Mouse (Mus musculus): Measurements from ENCODE around the gene Sorbs1. TPM values are rescaled to one million over a fixed set of nuclear protein-coding genes. Genes with fewer than 3 reads are reported as not detected.

The Sorbs1 gene
- polyA plus RNA-seq, 1 experiment = 111 TPM

- TF ChIP-seq POLR2A (IDR thresholded peaks at IDR 0.05; ENCODE audit: low read depth, low read length) (no peak), CTCF (IDR thresholded peaks at IDR 0.05; ENCODE audit: borderline replicate concordance, insufficient read depth, low read length) (no peak)
- Histone ChIP-seq H3K4me1 (ENCODE audit: control insufficient read depth, insufficient read depth, low read length) (no peaks in the 10 kb centered on the region), H3K27ac (ENCODE audit: insufficient read depth, low read length) (no peak overlapping the region), H3K4me3 (ENCODE audit: insufficient read depth, low read length) (no peak overlapping the region)
These were observed 164.3 kb downstream of the Sorbs1 start for GRCm38 (mm10) chr19:40349281-40349680.

DNA sequence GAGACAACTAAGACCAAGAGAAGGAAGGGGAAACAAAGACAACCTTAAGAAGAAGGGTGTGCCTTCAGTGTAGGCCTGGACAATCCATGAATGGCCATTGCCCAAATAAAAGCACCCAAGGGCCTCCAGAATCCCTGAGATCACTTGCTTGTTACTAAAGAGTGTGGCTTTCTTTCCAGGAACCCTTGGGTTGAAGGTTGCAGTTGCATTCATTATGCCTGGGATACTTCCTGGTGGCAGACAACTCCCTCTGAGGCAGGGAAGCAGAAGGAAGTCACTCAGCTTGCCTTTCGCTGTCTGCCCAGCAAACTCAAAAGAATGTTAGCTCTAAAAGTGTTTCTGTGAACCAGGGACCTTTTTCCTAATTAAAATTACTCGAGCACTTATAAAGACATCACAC lies 164.9 kb downstream of the Sorbs1 start:
- no peak for TF ChIP-seq POLR2A (IDR thresholded peaks at IDR 0.05; ENCODE audit: low read depth, low read length)
- no peak for TF ChIP-seq CTCF (IDR thresholded peaks at IDR 0.05; ENCODE audit: borderline replicate concordance, insufficient read depth, low read length)
- no peaks in the 10 kb centered on the region for H3K4me1 ChIP-seq (ENCODE audit: control insufficient read depth, insufficient read depth, low read length)
- no peak overlapping the region for H3K27ac ChIP-seq (ENCODE audit: insufficient read depth, low read length)
- no peak overlapping the region for H3K4me3 ChIP-seq (ENCODE audit: insufficient read depth, low read length)

DNA sequence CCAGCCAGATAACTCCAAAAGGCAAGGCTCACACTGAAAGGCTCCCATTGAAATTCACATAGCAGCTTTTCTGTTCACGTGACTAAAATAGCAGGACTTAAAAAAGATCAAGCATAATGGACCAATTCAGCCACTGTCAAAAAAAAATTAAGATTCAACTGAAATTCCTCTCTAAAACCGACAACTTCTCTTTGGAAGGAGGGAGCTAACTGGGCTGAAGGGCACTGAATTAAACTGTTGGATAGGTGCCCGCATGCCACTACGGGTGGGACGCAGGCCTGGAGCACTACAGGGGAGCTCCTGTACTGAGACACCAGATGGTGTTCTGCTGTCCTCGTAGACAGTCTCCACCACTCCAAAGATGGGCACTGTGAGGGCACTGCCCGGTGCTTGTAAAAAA lies 165.4 kb downstream of the Sorbs1 start:
- TF ChIP-seq POLR2A (IDR thresholded peaks at IDR 0.05; ENCODE audit: low read depth, low read length) (no peak), CTCF (IDR thresholded peaks at IDR 0.05; ENCODE audit: borderline replicate concordance, insufficient read depth, low read length) (no peak)
- H3K4me1 ChIP-seq (ENCODE audit: control insufficient read depth, insufficient read depth, low read length) = no peaks in the 10 kb centered on the region
- H3K27ac ChIP-seq (ENCODE audit: insufficient read depth, low read length) = no peak overlapping the region
- no peak overlapping the region for H3K4me3 ChIP-seq (ENCODE audit: insufficient read depth, low read length)

GRCm38 (mm10) chr19:40346908-40347307 lies 166.7 kb downstream of the Sorbs1 start:
- no peak for TF ChIP-seq CTCF (IDR thresholded peaks at IDR 0.05; ENCODE audit: borderline replicate concordance, insufficient read depth, low read length)
- no peak for TF ChIP-seq POLR2A (IDR thresholded peaks at IDR 0.05; ENCODE audit: low read depth, low read length)
- H3K27ac ChIP-seq (ENCODE audit: insufficient read depth, low read length) = no peak overlapping the region
- H3K4me1 ChIP-seq (ENCODE audit: control insufficient read depth, insufficient read depth, low read length) = no peaks in the 10 kb centered on the region
- no peak overlapping the region for H3K4me3 ChIP-seq (ENCODE audit: insufficient read depth, low read length)

DNA sequence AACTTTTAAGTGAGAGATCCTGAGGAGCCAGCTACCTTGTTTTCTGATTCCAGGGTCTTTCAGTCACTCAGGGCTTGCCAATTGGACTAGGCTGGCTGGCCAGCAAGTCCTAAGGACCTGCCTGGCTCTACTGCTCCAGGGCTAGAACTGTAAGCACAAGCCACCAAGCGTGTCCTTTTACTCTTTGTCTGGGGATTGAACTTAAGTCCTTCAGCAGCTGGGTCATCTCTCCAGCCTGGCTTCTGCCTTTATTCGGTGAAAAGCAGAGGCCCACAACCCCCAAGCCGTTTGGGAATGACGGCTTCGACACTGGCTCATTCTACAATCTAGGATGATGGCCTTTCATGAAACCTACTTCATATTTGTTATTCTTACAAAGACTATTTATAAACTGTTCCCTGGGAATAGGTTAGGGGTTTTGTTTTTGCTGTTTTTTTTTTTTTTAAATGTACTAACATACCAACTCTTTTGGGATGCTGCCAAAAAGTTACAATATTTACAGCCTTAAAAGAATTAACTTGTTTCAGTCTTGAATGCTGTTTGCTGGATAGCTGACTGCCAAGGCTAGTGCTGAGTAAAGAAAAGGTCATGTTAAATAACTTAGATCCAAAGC lies 167.2 kb downstream of the Sorbs1 start:
- Histone ChIP-seq H3K4me1 (ENCODE audit: control insufficient read depth, insufficient read depth, low read length) (no peaks in the 10 kb centered on the region), H3K27ac (ENCODE audit: insufficient read depth, low read length) (no peak overlapping the region), H3K4me3 (ENCODE audit: insufficient read depth, low read length) (no peak overlapping the region)
- TF ChIP-seq POLR2A (IDR thresholded peaks at IDR 0.05; ENCODE audit: low read depth, low read length) (no peak), CTCF (IDR thresholded peaks at IDR 0.05; ENCODE audit: borderline replicate concordance, insufficient read depth, low read length) (no peak)

DNA sequence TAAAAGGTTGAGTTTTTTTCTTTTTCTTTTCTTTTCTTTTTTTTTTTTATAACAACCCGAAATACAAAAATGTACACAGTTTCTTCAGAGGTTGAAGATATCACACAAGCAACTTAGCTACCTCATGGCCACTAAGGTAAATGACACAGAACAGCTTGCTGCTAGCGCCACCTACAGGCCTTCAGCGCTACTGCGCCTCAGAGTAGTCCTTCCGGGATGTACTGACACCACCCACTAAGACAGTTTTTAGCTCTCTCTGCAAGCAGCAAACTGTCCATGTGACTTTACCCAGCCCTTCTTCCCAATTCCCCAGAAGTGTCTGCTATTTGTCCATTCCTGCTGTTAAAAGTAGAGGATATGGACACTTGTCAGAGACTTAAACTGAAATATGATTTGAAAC lies 167.9 kb downstream of the Sorbs1 start:
- no peaks in the 10 kb centered on the region for H3K4me1 ChIP-seq (ENCODE audit: control insufficient read depth, insufficient read depth, low read length)
- no peak for TF ChIP-seq POLR2A (IDR thresholded peaks at IDR 0.05; ENCODE audit: low read depth, low read length)
- TF ChIP-seq CTCF (IDR thresholded peaks at IDR 0.05; ENCODE audit: borderline replicate concordance, insufficient read depth, low read length) = peak; percentile 93
- H3K4me3 ChIP-seq (ENCODE audit: insufficient read depth, low read length) = no peak overlapping the region
- no peak overlapping the region for H3K27ac ChIP-seq (ENCODE audit: insufficient read depth, low read length)

- TF ChIP-seq CTCF (IDR thresholded peaks at IDR 0.05; ENCODE audit: borderline replicate concordance, insufficient read depth, low read length) (peak; percentile 84; the same call in 1 of the 2 replicates), POLR2A (IDR thresholded peaks at IDR 0.05; ENCODE audit: low read depth, low read length) (no peak)
- no peaks in the 10 kb centered on the region for H3K4me1 ChIP-seq (ENCODE audit: control insufficient read depth, insufficient read depth, low read length)
- no peak overlapping the region for H3K27ac ChIP-seq (ENCODE audit: insufficient read depth, low read length)
- no peak overlapping the region for H3K4me3 ChIP-seq (ENCODE audit: insufficient read depth, low read length)
These were observed 170.6 kb downstream of the Sorbs1 start for GRCm38 (mm10) chr19:40343018-40343417.

DNA sequence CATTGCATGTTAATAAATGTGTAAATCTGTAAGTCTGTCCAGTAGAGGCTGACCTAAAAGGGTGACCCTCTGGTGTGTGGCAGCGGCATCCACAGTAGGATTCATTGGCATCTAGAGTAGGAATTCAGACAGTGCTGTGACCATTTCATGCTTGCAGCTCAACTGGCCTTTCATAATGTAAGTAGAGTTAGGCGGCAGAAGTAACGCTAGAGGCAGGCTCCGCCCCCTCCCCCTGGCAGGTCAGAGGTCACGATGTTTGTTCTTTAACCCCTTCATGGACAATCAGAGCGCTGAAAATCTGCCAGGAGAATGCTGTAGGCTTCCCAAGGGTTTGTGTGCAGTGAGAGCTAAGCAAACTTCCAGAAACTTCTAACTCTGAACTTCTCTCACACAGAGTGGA lies 172.4 kb downstream of the Sorbs1 start:
- Histone ChIP-seq H3K27ac (ENCODE audit: insufficient read depth, low read length) (no peak overlapping the region), H3K4me3 (ENCODE audit: insufficient read depth, low read length) (no peak overlapping the region), H3K4me1 (ENCODE audit: control insufficient read depth, insufficient read depth, low read length) (no peaks in the 10 kb centered on the region)
- TF ChIP-seq POLR2A (IDR thresholded peaks at IDR 0.05; ENCODE audit: low read depth, low read length) (no peak), CTCF (IDR thresholded peaks at IDR 0.05; ENCODE audit: borderline replicate concordance, insufficient read depth, low read length) (no peak)

GRCm38 (mm10) chr19:40336694-40337093 lies 176.9 kb downstream of the Sorbs1 start:
- TF ChIP-seq POLR2A (IDR thresholded peaks at IDR 0.05; ENCODE audit: low read depth, low read length) = no peak
- no peak for TF ChIP-seq CTCF (IDR thresholded peaks at IDR 0.05; ENCODE audit: borderline replicate concordance, insufficient read depth, low read length)
- H3K27ac ChIP-seq (ENCODE audit: insufficient read depth, low read length) = no peak overlapping the region

DNA sequence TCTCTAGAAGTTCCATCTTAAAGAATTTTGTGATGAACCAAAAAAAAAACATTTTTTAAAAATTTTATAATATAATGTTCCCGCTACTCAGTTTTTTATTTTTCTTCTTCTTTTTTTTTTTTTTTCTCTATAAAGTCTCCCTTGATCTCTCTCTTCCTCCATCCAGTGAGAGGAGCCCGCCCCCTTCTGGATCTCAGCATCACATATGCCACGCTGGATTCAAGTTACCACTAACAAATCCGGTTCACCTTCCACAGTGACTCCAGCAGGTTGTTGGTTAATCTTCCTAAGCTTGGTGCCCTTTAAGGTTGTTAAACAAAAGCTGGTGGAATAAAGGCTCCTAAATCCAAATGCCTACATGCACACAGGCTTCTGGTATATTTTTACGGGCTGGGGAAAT lies 179.7 kb downstream of the Sorbs1 start:
- TF ChIP-seq CTCF (IDR thresholded peaks at IDR 0.05; ENCODE audit: borderline replicate concordance, insufficient read depth, low read length) (peak; percentile 7; the same call in 1 of the 2 replicates), POLR2A (IDR thresholded peaks at IDR 0.05; ENCODE audit: low read depth, low read length) (no peak)
- Histone ChIP-seq H3K4me1 (ENCODE audit: control insufficient read depth, insufficient read depth, low read length) (no peaks in the 10 kb centered on the region), H3K4me3 (ENCODE audit: insufficient read depth, low read length) (no peak overlapping the region), H3K27ac (ENCODE audit: insufficient read depth, low read length) (no peak overlapping the region)

More at GRCm38 (mm10) chr19:40336694-40337093, 176.9 kb downstream of the Sorbs1 start:
- H3K4me3 ChIP-seq (ENCODE audit: insufficient read depth, low read length) = no peak overlapping the region
- no peaks in the 10 kb centered on the region for H3K4me1 ChIP-seq (ENCODE audit: control insufficient read depth, insufficient read depth, low read length)

Measured in embryonic fibroblast, embryonic 13.5 days (primary cell).